Mouse (Mus musculus): Measurements from ENCODE around the gene Prom1.

The Prom1 gene

GRCm38 (mm10) chr5:44085871-44086270 is 16.0 kb downstream of the Prom1 start:
- no peak for DNase-seq (ENCODE audit: extremely low read depth, insufficient read length, low spot score)

- DNase-seq (ENCODE audit: extremely low read depth, insufficient read length, low spot score), result no peak
Measured at GRCm38 (mm10) chr5:44081108-44081507, 20.7 kb downstream of the Prom1 start.

GRCm38 (mm10) chr5:44080276-44081054 is 21.4 kb downstream of the Prom1 start:
- DNase-seq (ENCODE audit: extremely low read depth, insufficient read length, low spot score), result no peak

- no peak for DNase-seq (ENCODE audit: extremely low read depth, insufficient read length, low spot score)
Measured at GRCm38 (mm10) chr5:44075432-44075831, 26.4 kb downstream of the Prom1 start.

- no peak for DNase-seq (ENCODE audit: extremely low read depth, insufficient read length, low spot score)
Measured at GRCm38 (mm10) chr5:44073634-44074033, 28.2 kb downstream of the Prom1 start.

- DNase-seq (ENCODE audit: extremely low read depth, insufficient read length, low spot score), result no peak
Measured at GRCm38 (mm10) chr5:44070529-44071133, 31.2 kb downstream of the Prom1 start.

- no peak for DNase-seq (ENCODE audit: extremely low read depth, insufficient read length, low spot score)
Measured at GRCm38 (mm10) chr5:44058258-44058657, 43.6 kb downstream of the Prom1 start.

GRCm38 (mm10) chr5:44050213-44050612 is 51.6 kb downstream of the Prom1 start:
- no peak for DNase-seq (ENCODE audit: extremely low read depth, insufficient read length, low spot score)

GRCm38 (mm10) chr5:44049395-44049976 is 52.3 kb downstream of the Prom1 start:
- DNase-seq (ENCODE audit: extremely low read depth, insufficient read length, low spot score), result no peak

- no peak for DNase-seq (ENCODE audit: extremely low read depth, insufficient read length, low spot score)
Measured at GRCm38 (mm10) chr5:44048568-44049363, 53.1 kb downstream of the Prom1 start.

- DNase-seq (ENCODE audit: extremely low read depth, insufficient read length, low spot score), result no peak
Measured at GRCm38 (mm10) chr5:44041725-44042124, 60.1 kb downstream of the Prom1 start.

GRCm38 (mm10) chr5:44041056-44041455 is 60.8 kb downstream of the Prom1 start:
- no peak for DNase-seq (ENCODE audit: extremely low read depth, insufficient read length, low spot score)

- DNase-seq (ENCODE audit: extremely low read depth, insufficient read length, low spot score), result no peak
Measured at GRCm38 (mm10) chr5:43998295-43998989, 103.4 kb downstream of the Prom1 start.

- DNase-seq (ENCODE audit: extremely low read depth, insufficient read length, low spot score), result no peak
Measured at GRCm38 (mm10) chr5:43997626-43998025, 104.2 kb downstream of the Prom1 start.

- no peak for DNase-seq (ENCODE audit: extremely low read depth, insufficient read length, low spot score)
Measured at GRCm38 (mm10) chr5:43996162-43996561, 105.7 kb downstream of the Prom1 start.

GRCm38 (mm10) chr5:43994981-43995380 is 106.9 kb downstream of the Prom1 start:
- no peak for DNase-seq (ENCODE audit: extremely low read depth, insufficient read length, low spot score)

GRCm38 (mm10) chr5:43990316-43990715 is 111.5 kb downstream of the Prom1 start:
- no peak for DNase-seq (ENCODE audit: extremely low read depth, insufficient read length, low spot score)

- no peak for DNase-seq (ENCODE audit: extremely low read depth, insufficient read length, low spot score)
Measured at GRCm38 (mm10) chr5:43989017-43989416, 112.8 kb downstream of the Prom1 start.

- no peak for DNase-seq (ENCODE audit: extremely low read depth, insufficient read length, low spot score)
Measured at GRCm38 (mm10) chr5:43986212-43986611, 115.6 kb downstream of the Prom1 start.

- peak; percentile 5 for DNase-seq (ENCODE audit: extremely low read depth, insufficient read length, low spot score)
Measured at GRCm38 (mm10) chr5:43982896-43983295, 118.9 kb downstream of the Prom1 start.

- DNase-seq (ENCODE audit: extremely low read depth, insufficient read length, low spot score), result no peak
Measured at GRCm38 (mm10) chr5:43981620-43982019, 120.2 kb downstream of the Prom1 start, which contains the start of gene Fgfbp1. Gene Fgfbp1, minus strand, starts transcription at chr5:43981779.

All from 3134 (cell line).